Mouse (Mus musculus) embryonic fibroblast, embryonic 13.5 days (primary cell): ENCODE results near the gene Mfsd14a.

Source experiments
- CTCF ChIP-seq: IDR thresholded peaks from 2 replicates; pipeline ENCODE4 v1.5.1; 2011; ENCODE audit warnings: mild to moderate bottlenecking, control low read depth, low read length, moderate library complexity, borderline replicate concordance; ENCODE audit not compliant: insufficient read depth
- POLR2A ChIP-seq: IDR thresholded peaks from 2 replicates; pipeline ENCODE4 v1.6.1; 2011; ENCODE audit warnings: low read depth, mild to moderate bottlenecking, control low read depth, low read length, moderate library complexity

GRCm38 (mm10) chr3:116694312-116694711, 31.8 kb upstream of the Mfsd14a start:
- TF ChIP-seq CTCF, result no peak
- TF ChIP-seq POLR2A, result no peak
